Mouse (Mus musculus) lung, postnatal 36 days (tissue): ENCODE data around the gene Engase.

ENCODE experiments used
- DNase-seq: peaks from one replicate; pipeline ENCODE4 v3.0.0; 2022; ENCODE audit warnings: mixed read lengths

The Engase gene

DNA sequence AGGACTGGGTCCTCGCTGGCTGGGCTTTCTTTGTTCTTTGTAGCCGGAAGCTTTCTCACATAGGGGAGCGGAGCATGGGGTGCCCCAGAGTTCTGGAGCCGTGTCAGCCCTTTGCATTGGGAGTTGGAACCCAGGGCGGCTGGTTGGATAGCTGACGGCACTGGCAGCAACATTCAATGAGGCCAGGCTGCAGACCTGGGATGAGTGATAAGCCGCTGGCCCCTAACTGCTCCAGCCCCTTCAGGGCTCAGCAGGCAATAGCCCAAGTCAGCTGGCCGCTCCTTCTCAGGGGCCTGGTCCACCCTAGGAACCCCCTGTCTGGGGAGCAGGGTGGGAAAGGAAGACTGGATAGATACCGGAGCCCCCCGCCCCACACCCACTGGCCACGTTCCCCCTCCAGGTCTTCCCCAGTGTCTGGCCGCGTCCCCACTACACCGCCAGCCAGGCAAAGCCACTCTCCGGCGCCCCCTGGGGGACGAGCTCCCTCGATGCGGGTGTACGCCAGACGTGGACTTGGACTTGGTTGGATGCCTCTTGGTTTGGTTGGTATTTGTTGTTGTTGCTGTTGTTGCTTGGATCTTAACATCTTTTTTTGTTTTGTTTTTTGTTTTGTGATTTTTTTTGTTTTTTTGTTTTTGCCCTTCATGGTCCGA is 14.1 kb downstream of the Engase start:
- peak; percentile 82 for DNase-seq

DNA sequence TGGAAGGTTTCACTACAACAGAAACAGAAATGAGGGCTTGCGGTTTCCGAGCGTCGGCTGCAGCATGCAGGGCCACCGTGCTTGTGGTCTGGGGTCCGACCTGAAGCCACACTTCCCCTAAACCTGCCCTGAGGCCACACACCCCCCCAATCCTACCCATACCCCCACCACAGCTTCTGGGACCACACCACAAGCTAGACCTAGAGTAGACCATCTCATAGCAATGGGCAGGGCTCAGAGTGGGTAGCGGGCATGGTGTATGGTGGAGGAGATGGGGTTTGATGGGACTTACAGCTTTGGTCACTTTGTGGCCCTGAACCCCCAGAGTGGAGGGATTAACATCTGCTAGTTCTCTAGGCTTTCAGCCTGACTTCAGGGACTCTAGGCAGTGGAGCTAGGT is 14.6 kb downstream of the Engase start:
- DNase-seq, result no peak

DNA sequence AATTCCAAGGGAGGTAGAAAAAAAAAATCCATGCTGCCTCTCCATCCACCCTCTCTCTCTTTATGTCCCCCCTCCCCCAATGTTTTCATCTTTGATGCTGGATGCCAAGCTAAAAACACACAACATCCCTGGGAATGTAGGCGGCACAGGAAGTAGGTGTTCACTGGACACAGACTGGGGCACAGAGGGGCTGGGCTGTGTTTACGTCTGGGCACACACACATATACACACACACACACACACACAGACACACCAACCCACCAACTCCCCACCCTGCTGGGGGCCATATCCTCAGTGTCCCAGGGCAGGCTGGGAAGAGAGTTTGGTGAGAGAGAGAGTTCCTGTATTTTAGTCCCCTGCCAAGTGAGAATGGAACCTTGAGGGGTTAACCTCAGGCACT is 16.8 kb downstream of the Engase start:
- DNase-seq, result peak; percentile 42

DNA sequence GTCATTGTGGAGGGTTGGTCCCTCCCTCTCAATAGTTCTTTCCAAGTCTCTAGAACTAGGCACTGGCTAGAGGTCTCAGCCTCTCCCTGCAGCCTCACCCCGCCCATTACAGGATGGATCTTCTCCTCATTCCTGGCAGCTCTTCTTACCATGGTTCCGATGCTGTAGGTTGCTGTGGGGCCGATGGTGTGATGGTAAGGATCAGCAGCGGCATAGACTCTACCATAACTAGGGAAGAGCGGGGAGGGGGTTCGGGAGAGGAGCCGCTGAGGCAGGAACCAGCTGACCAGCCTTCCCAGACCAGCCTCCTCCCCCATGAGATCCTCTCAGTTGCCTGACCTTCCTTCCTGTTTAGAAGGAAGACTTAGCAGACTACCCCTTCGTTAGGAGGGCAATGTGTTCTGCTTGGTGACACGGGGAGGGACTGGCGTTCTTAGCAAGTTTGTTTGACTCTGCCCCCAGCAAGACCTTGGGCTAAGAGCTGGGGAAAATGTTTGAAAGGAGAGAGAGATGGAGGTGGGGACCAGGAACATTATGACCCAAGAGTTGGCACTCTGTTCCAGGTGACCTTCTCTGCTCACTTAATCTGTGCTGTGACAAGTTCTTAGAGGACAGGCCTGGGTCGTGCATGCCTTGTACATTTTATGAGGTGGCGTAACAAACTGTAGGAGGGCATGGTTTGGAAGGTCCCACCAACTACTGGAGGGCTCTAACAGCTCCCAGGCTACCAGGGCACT is 17.5 kb downstream of the Engase start:
- DNase-seq, result no peak

DNA sequence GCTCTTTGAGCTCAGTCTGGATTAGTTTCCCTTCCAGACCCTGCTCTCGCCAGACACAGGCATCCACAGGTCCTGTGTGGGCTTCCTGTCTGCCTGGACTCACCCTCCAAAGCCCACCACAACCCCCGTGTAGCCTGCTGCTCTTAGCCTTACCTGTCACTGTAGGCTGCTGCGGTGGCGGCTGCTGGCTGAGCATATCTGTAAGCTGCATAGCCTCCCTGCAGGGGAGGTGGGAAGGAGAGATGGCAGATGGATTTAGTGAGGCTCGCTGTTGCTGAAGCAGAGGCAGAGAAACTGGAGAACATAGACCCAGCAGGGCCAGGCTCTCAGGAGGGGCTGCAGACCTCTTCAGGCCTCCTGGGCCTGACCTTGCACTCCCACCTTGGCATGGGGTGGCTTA is 18.4 kb downstream of the Engase start:
- DNase-seq, result no peak

DNA sequence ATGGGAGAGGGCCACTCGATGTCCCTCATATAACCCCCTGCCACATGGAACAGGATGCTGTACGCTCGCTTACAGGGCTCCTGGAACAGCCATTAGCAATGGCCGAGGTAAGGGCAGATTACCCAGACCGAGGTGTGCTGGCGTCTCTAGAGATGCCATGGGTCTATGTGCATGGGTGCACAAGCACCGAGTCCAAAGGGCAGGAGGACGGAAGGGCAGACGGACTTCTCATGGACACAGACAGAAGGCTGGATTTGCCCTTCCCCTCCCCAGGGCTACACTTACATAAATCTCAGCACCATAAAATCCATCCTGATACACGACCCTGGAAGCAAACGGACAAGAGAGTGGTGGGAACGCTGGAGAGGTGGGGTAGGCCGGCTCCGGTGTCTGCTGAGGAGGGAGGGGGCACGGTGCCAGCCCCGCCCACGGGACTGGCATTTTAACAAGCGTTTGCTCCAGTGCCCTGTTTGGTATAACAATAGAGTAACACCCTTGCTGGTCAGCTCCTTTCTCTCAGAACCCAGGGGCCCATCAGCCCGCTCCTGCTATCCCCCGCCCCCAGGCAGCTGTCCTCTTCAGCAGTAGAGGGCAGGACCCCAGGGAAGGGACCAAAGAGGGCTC is 19.5 kb downstream of the Engase start:
- DNase-seq, result no peak

DNA sequence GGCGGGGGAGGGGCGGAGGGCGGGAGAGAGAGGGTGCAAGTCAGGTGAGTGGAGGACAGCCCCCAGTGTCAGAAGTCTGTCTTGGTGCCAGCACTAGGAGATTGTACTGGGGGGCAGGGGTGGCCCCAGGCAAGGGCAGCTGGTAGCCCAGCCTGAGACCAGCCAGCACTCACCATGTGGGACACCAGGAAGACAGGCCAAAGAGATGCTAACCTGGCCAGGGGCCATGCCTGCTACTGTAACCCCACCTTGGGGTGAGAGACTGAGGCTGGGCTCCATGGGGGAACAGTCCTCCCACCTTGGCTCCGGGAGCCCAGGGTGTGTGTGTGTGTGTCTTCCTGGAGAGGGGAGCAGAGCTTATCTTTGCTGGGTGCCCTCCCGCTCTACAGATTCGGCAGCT is 26.4 kb downstream of the Engase start:
- no peak for DNase-seq

DNA sequence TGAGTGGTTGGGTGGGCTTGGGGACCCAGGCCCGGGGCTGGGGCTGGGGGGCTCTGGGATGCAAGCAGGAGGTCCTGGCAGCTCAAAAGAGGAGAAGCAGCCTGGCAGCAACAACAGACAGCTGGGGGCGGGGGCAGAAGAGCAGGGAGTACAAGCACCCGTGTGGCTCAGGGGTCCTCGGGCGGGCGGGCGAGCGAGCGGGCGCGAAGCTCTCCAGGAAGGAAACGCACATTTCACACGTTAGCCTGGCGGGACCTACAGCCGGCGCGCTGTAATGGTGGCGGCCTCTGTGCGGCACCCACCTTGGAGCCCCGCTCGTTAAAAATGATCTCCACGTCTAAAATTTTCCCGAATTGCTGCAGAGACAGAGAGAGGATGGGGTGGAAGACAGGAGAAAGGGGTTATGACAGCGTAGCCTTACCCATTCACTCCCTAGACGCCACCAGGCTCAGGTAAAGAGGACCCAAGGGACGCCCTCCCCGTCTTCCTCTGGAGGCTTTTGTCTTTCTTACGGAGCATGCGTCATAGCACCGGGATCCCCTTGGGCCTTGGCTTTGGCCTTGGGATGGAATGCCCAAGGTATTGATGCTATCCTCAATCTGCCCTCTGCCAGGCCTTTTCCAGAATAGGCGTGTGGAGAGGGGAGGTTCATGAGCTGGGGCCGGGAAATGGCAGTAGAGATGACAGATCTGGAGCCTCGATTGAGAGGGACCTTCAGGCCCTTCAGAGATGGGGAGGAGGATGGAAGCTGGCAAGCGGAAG is 27.0 kb downstream of the Engase start:
- DNase-seq, result no peak

DNA sequence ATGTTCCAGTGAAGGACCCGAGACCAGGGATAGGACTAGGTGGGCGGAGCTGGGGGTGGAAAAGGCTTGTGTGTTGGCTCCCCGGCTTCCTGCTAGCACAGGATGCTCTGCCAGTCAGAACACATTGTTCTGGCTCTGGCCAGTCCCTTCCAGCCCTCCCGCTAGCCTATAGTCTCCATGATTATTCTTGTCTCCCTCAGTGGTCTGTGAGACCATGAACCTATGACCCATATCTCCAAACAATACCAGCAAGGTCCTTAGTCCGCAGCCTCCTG is 27.5 kb downstream of the Engase start:
- peak; percentile 50 for DNase-seq

DNA sequence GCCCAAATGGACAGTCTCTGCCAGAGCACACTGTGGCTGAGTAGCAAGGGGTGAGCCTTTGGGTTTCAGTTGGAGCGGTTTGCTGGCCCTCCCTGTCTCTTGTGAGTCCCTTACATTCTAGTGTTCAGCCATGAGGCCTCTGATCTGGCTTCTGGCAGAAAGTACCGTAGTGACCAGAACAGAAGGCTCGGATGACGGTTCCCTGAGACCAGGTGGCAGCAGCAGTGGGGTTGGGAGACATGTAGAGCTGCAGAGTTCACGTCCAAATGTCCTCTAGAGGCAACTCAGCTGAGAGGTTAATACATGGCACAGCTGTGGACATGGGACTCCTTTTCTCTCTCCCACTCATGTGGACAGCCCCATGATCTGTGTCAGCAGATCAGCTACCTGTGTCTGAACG is 30.5 kb downstream of the Engase start:
- DNase-seq, result no peak

DNA sequence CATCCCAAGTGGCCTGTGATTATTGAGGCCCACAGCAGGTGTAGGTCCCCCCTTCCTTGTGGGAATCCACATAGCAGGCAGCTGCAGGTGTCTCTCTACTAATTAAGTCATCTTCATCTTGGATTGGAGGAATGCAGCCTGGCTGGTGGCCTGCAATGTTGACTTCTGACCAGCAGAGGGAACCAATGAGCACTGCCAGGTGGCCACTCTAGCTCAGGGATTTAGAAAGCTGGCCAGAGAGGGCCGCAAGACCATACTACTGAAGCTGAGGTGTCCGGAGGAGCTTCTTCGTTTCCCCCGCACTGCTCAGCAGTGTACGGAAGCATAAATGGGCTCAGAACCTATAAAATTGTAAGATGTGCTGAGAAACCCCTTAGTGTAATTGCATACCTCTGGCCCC is 31.3 kb downstream of the Engase start:
- DNase-seq, result peak; percentile 80

DNA sequence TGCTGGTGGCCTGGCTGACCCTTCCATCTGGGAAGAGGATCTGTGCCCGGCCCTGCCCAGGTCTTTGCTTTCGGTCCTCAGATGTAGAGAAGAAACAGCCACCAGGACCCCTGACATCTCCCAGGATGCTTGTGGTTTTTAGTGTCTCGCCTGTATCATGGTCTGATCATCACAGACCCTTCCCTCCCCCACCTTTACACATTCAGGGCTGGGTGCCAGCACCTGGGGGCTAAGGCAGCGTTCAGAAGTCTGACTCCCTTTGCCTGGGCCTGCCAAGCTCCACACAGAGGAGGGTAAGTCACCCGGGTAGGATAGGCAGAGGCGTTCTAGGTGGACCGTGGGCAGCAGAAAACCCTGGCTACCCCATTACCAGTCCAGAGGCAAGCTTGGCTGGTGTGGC is 31.7 kb downstream of the Engase start:
- DNase-seq, result no peak

DNA sequence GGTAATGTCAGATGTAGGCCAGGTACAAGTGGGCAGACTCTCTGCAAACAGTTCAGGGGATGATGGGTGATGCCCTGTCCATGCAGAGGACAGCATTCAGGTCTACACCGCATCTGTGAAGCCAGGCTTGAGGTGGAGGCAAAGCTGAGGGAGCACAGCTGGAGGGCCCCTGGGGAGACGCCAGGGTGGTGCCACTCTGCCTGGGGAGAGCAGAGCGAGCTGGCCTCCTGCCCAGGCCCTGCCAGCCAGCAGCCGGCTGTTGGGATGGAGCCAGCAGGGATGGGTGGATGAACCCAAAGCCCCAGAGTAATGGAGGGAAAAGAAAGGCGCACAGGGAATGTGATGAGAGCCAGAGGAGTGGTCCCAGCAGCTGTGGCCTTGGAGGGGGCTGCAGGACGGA is 35.2 kb downstream of the Engase start:
- peak; percentile 21 for DNase-seq

DNA sequence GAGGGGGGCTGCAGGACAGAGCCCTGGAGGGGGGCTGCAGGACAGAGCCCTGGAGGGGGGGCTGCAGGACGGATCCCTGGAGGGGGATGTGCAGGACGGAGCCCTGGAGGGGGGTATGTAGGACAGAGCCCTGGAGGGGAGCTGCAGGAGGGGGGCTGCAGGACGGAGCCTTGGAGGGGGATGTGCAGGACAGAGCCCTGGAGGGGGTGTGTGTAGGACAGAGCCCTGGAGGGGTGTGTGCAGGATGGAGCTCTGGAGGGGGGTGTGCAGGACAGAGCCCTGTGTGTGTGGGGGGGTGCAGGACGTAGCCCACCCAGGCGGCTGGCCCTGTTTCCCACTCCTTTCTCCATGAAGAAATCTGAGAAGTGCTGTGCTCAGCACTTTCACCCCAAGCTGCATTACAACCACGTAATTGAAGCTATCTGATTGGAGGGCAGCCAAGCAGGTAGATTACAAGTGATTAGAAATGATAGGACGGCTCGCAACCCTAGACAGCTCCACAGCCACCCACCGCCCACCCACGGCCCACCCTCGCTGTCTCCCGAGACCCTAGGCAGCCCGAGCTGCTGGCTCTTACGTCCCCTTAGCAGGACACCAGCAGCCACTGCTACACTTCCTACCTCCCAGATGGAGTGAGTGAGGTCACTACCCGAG is 35.8 kb downstream of the Engase start:
- no peak for DNase-seq

DNA sequence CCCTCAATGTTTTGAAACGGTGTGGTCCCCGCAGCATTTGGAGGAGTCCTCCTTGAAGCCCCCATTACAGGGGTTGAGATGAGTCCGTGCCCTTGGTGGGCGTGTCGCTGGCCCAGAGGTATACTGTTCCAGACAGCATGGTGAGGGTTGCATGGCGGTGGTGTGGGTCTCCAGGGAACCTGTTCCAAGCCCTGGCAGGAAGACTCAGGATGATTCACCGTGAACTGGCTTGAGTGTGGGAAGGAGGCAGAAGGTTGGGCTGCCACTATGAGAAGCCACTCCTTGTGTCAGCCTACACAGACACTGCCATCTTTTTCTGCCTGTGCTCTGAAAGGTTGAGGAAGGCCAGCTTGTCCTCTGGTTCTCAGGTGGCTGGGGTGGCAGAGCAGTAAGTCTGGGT is 41.3 kb downstream of the Engase start:
- DNase-seq, result no peak

DNA sequence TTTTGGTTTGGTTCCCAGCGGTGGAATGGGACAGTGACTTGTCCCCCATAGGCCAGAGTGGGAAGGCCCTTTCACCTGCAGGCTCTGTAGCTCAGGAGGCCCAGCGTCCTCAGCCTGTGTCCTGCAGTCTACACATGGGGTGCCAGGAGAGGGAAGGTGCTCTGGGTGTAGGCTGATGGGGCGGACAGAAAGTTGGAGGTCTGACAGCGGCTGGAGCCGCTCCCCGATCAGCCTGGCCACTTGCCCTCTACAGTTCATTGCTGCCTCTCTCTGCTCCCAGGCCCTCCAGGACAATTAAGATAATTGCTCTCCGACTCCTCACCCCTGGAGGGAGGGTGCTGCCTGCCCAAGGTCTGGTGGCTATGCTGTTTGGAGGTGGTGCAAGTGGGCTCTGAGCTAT is 42.1 kb downstream of the Engase start:
- DNase-seq, result no peak

DNA sequence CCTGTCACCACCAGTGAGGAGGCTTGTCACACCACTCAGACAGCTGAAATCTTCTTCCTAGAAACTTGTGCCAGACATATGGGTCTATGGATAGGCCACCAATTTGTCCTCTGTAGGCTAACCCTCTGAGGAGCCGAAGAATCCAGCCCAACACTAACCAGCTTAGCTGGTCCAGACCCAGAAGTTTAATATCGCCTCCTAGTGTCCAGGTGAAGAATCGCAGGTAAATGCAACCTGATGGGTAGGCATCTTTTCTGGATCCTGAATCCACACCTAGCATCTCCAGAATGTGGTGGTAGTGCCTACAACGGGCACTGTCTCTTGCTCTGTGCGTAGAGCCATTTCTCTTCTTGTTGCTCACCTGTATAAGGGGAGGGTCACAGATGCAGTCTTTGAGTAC is 43.6 kb downstream of the Engase start:
- peak; percentile 10 for DNase-seq

DNA sequence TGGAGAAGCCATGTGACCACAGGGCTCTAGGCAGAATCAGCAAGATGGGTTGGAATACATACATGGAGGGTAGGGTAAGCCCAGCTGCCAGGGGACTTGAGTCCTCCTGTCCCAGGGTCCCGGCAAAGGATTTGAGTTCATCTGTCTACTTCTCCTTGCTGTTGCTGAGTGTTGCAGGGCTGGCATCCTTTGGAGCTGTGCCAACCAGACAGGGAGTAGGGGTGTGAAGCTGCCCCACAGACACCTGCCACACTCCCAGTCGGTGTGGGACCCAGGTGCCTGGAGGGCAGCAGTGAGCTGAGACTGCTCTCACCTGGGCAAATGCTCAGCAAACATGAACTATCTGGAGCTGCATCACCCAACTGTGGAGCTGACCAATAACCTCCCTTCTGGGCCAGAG is 44.3 kb downstream of the Engase start:
- DNase-seq, result no peak

DNA sequence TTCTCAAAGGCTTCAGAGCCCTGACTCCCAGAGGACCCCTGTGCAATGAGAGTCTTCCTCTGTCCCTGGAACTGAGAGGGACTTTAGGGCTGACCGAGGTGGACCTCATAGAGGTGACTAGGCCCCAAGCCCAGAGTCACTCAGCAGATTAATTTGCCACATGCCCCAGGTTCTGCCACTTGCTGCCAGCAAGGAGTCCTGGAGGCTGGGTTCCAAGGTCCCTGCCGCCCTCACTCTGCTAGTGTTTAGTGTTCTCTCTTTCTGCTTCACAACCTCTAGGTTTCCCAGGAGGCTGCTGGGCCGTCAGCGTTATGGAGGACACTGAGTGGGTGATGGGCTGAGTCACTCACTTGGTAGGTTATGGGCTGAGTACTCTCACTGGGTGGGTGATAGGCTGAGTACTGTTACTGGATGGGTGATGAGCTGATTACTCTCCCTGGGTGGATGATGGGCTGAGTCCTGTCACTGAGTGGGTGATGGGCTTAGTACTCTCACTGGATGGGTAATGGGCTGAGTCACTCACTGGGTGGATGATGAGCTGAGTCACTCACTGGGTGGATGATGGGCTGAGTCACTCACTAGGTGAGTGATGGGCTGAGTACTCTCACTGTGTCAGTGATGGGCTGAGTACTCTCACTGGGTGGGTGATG is 47.0 kb downstream of the Engase start:
- DNase-seq, result no peak

DNA sequence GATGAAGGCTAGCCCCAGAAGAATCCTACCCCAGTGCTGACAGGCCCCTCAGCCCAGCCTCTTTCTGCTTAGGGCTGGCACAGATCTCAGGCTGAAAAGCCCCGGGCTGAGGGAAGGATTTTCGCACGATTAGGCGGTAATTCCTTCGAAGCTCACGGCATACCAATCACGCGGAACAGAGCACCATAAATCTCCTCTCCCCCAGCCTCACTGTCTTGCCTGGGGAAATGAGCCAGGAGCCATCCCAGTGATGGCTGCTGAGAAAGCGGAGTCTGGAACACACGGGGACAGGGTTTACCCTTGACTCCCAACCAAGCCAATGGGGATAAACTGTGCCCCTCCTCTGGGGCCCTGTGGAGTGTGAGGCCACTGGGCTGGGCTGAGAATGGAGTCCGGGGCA is 48.4 kb downstream of the Engase start:
- DNase-seq, result no peak

DNA sequence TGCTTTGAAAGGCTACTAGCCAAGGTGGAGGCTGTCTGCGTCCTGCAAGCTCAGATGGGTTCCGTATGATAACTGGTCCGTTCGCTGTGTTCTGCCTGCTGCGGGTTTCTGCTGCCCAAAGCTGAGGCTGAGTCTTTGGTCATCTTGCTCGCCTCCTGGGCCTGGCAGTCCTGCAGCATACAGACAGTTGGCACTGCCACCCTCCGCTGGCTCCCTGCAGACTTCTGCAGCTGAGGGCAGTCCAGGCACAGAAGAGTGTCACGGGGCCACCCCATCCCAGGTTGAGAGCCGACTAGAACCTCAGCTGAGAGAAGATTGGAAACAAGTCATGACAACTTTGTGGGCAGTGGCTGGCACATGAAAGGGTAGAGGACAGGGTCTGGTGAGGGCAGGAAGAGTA is 52.1 kb downstream of the Engase start:
- no peak for DNase-seq

DNA sequence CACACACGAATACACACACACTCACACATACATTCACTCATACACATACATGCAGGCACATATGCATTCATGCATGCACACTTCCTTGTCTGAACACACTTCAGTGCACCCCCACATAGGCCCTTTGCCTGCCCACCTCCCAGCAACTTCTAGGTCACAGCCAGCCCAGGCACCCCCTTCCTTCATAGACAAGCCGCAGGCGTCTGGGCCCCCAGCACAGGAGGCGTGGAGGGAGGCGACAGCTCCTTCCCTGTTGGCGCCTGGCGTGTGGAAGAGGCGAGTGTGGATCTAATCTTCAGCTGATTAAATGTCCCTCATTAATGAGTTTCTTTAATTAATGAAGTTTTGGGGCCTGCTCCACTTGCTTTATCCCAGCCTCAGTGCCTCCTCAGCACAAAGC is 53.7 kb downstream of the Engase start:
- DNase-seq, result no peak
